In genomic region chr3:133600447-133601220, GRCm38 (mm10) we compare ENCODE assay signal across 8 mouse cellular contexts. TPM values are rescaled to one million over a fixed set of nuclear protein-coding genes. Genes with fewer than 3 reads are reported as not detected.
DNase-seq lines count a peak whose midpoint lies in the region; ATAC-seq and TF ChIP-seq lines count a peak whose summit lies in the region.

No protein-coding gene starts in this region.

- H3K9ac ChIP-seq in forebrain, embryonic 15.5 days (replicated peaks), result no peak overlapping the region
- H3K9ac ChIP-seq in heart, embryonic 15.5 days, result 0 out of 2 replicates have a peak overlapping the region, but pooled peaks have one; percentile 23
- H3K9ac ChIP-seq in liver, postnatal 0 days (replicated peaks), result no peak overlapping the region

- peak; percentile 5 for DNase-seq in cerebellum, adult 9-10 months
- no peak for DNase-seq in cerebellum, adult 9-11 months
- DNase-seq in kidney, postnatal 25 days, result peak; percentile 26 to 62
- DNase-seq in liver, postnatal 0 days, result peak; percentile 15
- DNase-seq in ovary, postnatal 10 days (ENCODE audit: low spot score), result peak; percentile 21
- no peak for DNase-seq in spleen, postnatal 36 days (ENCODE audit: low spot score in 2 of 2)

- H3K4me2 ChIP-seq in forebrain, embryonic 15.5 days (replicated peaks), result peak overlapping the region; percentile 9
- H3K4me2 ChIP-seq in heart, embryonic 15.5 days, result peak overlapping the region; percentile 37
- H3K4me2 ChIP-seq in liver, postnatal 0 days (ENCODE audit: low read depth, low read length), result no peak overlapping the region

- TF ChIP-seq EP300 in liver, postnatal 0 days (IDR thresholded peaks at IDR 0.05; ENCODE audit: low read depth), result no peak

- H3K36me3 ChIP-seq in forebrain, embryonic 15.5 days, result no peaks in the 10 kb centered on the region
- no peaks in the 10 kb centered on the region for H3K36me3 ChIP-seq in heart, embryonic 15.5 days
- H3K36me3 ChIP-seq in liver, postnatal 0 days (replicated peaks; ENCODE audit: insufficient read depth, low read length), result no peaks in the 10 kb centered on the region

- no peaks in the 10 kb centered on the region for H3K9me3 ChIP-seq in forebrain, embryonic 15.5 days
- no peaks in the 10 kb centered on the region for H3K9me3 ChIP-seq in heart, embryonic 15.5 days (replicated peaks)
- H3K9me3 ChIP-seq in liver, postnatal 0 days (ENCODE audit: low read length), result no peaks in the 10 kb centered on the region

- peak; percentile 89 for ATAC-seq in forebrain, embryonic 15.5 days (replicated peaks)
- peak; percentile 75 for ATAC-seq in heart, embryonic 15.5 days (replicated peaks; ENCODE audit: insufficient number of reproducible peaks, insufficient read depth, low FRiP score, low read depth)
- ATAC-seq in liver, postnatal 0 days, result peak; percentile 60

- 7% methylated on average over 11 of the region's 11 CpGs for WGBS in forebrain, embryonic 15.5 days
- 22% methylated on average over 11 of the region's 11 CpGs for WGBS in heart, embryonic 15.5 days
- 37% methylated on average over 11 of the region's 11 CpGs for WGBS in liver, postnatal 0 days (ENCODE audit: insufficient replicate concordance)

- H3K27me3 ChIP-seq in forebrain, embryonic 15.5 days, result no peaks in the 10 kb centered on the region
- H3K27me3 ChIP-seq in heart, embryonic 15.5 days, result no peaks in the 10 kb centered on the region
- no peaks in the 10 kb centered on the region for H3K27me3 ChIP-seq in liver, postnatal 0 days (ENCODE audit: insufficient read depth, low read length)

- H3K4me1 ChIP-seq in forebrain, embryonic 15.5 days, result peaks cover 12% of the 10 kb centered on the region
- peaks cover 9% of the 10 kb centered on the region for H3K4me1 ChIP-seq in heart, embryonic 15.5 days (replicated peaks)
- no peaks in the 10 kb centered on the region for H3K4me1 ChIP-seq in liver, postnatal 0 days (ENCODE audit: insufficient read depth)

- no peak for TF ChIP-seq CTCF in liver, postnatal 0 days (IDR thresholded peaks at IDR 0.05; ENCODE audit: low read depth)

- H3K4me3 ChIP-seq in forebrain, embryonic 15.5 days, result no peak overlapping the region
- no peak overlapping the region for H3K4me3 ChIP-seq in heart, embryonic 15.5 days
- no peak overlapping the region for H3K4me3 ChIP-seq in liver, postnatal 0 days (ENCODE audit: low read depth, low read length)

- peak overlapping the region; percentile 13 for H3K27ac ChIP-seq in forebrain, embryonic 15.5 days (replicated peaks)
- peak overlapping the region; percentile 59 for H3K27ac ChIP-seq in heart, embryonic 15.5 days
- no peak overlapping the region for H3K27ac ChIP-seq in liver, postnatal 0 days (ENCODE audit: low read depth)

RNA-seq across cellular contexts. Expression of gene Tet2, which starts 55.7 kb away (rescaled TPM):
- polyA plus RNA-seq in forebrain, embryonic 15.5 days (2015; fragmentation: Nextera tagmentation; extraction: Ambion mirVana), result 18.0 and 21.3 TPM in 2 replicates
- 11.9 and 13.6 TPM in 2 replicates for polyA plus RNA-seq in heart, embryonic 15.5 days (2015; fragmentation: Nextera tagmentation; extraction: Ambion mirVana)
- 3.9 and 4.3 TPM in 2 replicates for polyA plus RNA-seq in liver, postnatal 0 days (2015; fragmentation: Nextera tagmentation; extraction: Ambion mirVana)

Comparison
In these comparisons a context has a peak if more than half of its experiments do, and no peak if none do; other contexts are left out.
1. DNase-seq: peak in cerebellum, adult 9-10 months (single experiment), kidney, postnatal 25 days (2 of 2), liver, postnatal 0 days (single experiment) and ovary, postnatal 10 days (single experiment); none in cerebellum, adult 9-11 months (single experiment) and spleen, postnatal 36 days (0 of 2).
2. Peak in every context shown above with its lines, with median percentiles within 50 percentile points of each other: ATAC-seq.